Mouse (Mus musculus) spleen, postnatal 36 days (tissue): Measurements from ENCODE around the gene Mosmo.

Experiments used
- DNase-seq, 2 experiments: peaks; one replicate each; pipeline ENCODE4 v3.0.0; 2022; ENCODE audit warnings: low spot score in 2 of 2, mixed read lengths in 1 of 2

The Mosmo gene

GRCm38 (mm10) chr7:120767369-120767768, 90.0 kb downstream of the Mosmo start:
- no peak for DNase-seq

- DNase-seq: no peak
Measured at GRCm38 (mm10) chr7:120771389-120771788, 94.0 kb downstream of the Mosmo start.

GRCm38 (mm10) chr7:120778012-120778411, 100.6 kb downstream of the Mosmo start:
- no peak for DNase-seq
